Comparison of ENCODE assay signal across 7 mouse cellular contexts in genomic region chr3:79936213-79936612, GRCm38 (mm10). TPM values are rescaled to one million over a fixed set of nuclear protein-coding genes. Genes with fewer than 3 reads are reported as not detected.
DNase-seq lines count a peak whose midpoint lies in the region; ATAC-seq and TF ChIP-seq lines count a peak whose summit lies in the region.

No protein-coding gene starts in this region.

- no peak for TF ChIP-seq CTCF in MEL (IDR thresholded peaks at IDR 0.05 in 2 of 3, conservative IDR thresholded peaks at IDR 0.05 in 1 of 3; ENCODE audit: control insufficient read depth in 1 of 3, insufficient read depth in 1 of 3, low read depth in 2 of 3, low read length in 3 of 3, poor library complexity in 1 of 3, severe bottlenecking in 1 of 3)
- TF ChIP-seq CTCF in left cerebral cortex, adult 2 months (IDR thresholded peaks at IDR 0.05) = no peak

- TF ChIP-seq RAD21 in MEL (IDR thresholded peaks at IDR 0.05; ENCODE audit: low read depth, low read length) = no peak

- no peak overlapping the region for H3K4me3 ChIP-seq in MEL (ENCODE audit: control insufficient read depth in 1 of 2, insufficient read depth in 1 of 2, low read depth in 2 of 2, low read length in 2 of 2)
- no peak overlapping the region for H3K4me3 ChIP-seq in heart, embryonic 13.5 days
- no peak overlapping the region for H3K4me3 ChIP-seq in left cerebral cortex, adult 2 months

- no peak overlapping the region for H3K27ac ChIP-seq in MEL (ENCODE audit: control insufficient read depth, low read depth, low read length)
- peak overlapping the region; percentile 29; the same call in 1 of the 2 replicates for H3K27ac ChIP-seq in heart, embryonic 13.5 days (replicated peaks)
- no peak overlapping the region for H3K27ac ChIP-seq in left cerebral cortex, adult 2 months

- intact Hi-C loops in left cerebral cortex, adult 2 months (cut with DNase I) = no loop called here

- ATAC-seq in heart, embryonic 13.5 days (ENCODE audit: extremely low read depth, insufficient number of reproducible peaks, low FRiP score, low TSS enrichment) = no peak

- no peak for TF ChIP-seq EP300 in MEL (IDR thresholded peaks at IDR 0.05; ENCODE audit: low read depth in 1 of 2, low read length in 2 of 2)

- no peaks in the 10 kb centered on the region for H3K36me3 ChIP-seq in MEL (ENCODE audit: control insufficient read depth in 1 of 2, insufficient read depth in 2 of 2, low read length in 2 of 2)
- H3K36me3 ChIP-seq in heart, embryonic 13.5 days = peaks cover 50% of the 10 kb centered on the region

- H3K4me2 ChIP-seq in heart, embryonic 13.5 days = no peak overlapping the region

- no peaks in the 10 kb centered on the region for H3K27me3 ChIP-seq in MEL (ENCODE audit: control insufficient read depth in 1 of 2, insufficient read depth in 2 of 2, low read length in 2 of 2)
- no peaks in the 10 kb centered on the region for H3K27me3 ChIP-seq in heart, embryonic 13.5 days (replicated peaks)

- WGBS in heart, embryonic 13.5 days = 48% methylated on average over 6 of the region's 6 CpGs

- no peaks in the 10 kb centered on the region for H3K4me1 ChIP-seq in MEL (ENCODE audit: control insufficient read depth in 1 of 2, insufficient read depth in 2 of 2, low read length in 2 of 2)
- peaks cover 30% of the 10 kb centered on the region for H3K4me1 ChIP-seq in heart, embryonic 13.5 days

- TF ChIP-seq POLR2A in MEL (IDR thresholded peaks at IDR 0.05; ENCODE audit: control insufficient read depth in 1 of 2, insufficient read depth in 1 of 2, low read depth in 1 of 2, low read length in 2 of 2, poor library complexity in 1 of 2) = no peak

- no peaks in the 10 kb centered on the region for H3K9me3 ChIP-seq in MEL (replicated peaks; ENCODE audit: insufficient read depth, low read length)
- H3K9me3 ChIP-seq in heart, embryonic 13.5 days = no peaks in the 10 kb centered on the region

- no peak overlapping the region for H3K9ac ChIP-seq in MEL (ENCODE audit: control insufficient read depth, low read depth, low read length, poor library complexity, severe bottlenecking)
- no peak overlapping the region for H3K9ac ChIP-seq in heart, embryonic 13.5 days

- peak; percentile 17 for DNase-seq in MEL (ENCODE audit: low read depth, low spot score)
- DNase-seq in embryo, embryonic 10 days (ENCODE audit: low spot score) = peak; percentile 64
- peak; percentile 47 for DNase-seq in lung, postnatal 10 days
- no peak for DNase-seq in left cerebral cortex, adult 2 months (ENCODE audit: extremely low spot score in 1 of 2, low spot score in 2 of 2)
- DNase-seq in c-Kit-positive CD71-positive TER-119-positive erythroid progenitor cells, embryonic 14.5 days (ENCODE audit: low spot score) = no peak
- no peak for DNase-seq in cerebellum, postnatal 25 days

- H3K79me2 ChIP-seq in MEL (ENCODE audit: control insufficient read depth, insufficient read depth, low read length, poor library complexity) = no peaks in the 10 kb centered on the region

TF ChIP-seq in MEL, 35 proteins besides CTCF, POLR2A, EP300 and RAD21:
- TF ChIP-seq GATA1 (IDR thresholded peaks at IDR 0.05; ENCODE audit: low read depth, low read length) (no peak), USF2 (IDR thresholded peaks at IDR 0.05; ENCODE audit: borderline replicate concordance in 1 of 2, insufficient read depth in 1 of 2, low read depth in 1 of 2, low read length in 2 of 2) (no peak), CHD1 (IDR thresholded peaks at IDR 0.05; ENCODE audit: low read depth, low read length) (no peak), SMC3 (IDR thresholded peaks at IDR 0.05; ENCODE audit: low read depth, low read length) (no peak), ZKSCAN1 (IDR thresholded peaks at IDR 0.05; ENCODE audit: low read depth, low read length) (no peak), POLR2AphosphoS2 (IDR thresholded peaks at IDR 0.05; ENCODE audit: low read length) (no peak), RCOR1 (IDR thresholded peaks at IDR 0.05; ENCODE audit: low read depth, low read length) (no peak), ZNF384 (IDR thresholded peaks at IDR 0.05; ENCODE audit: low read depth, low read length) (no peak), MYB (IDR thresholded peaks at IDR 0.05; ENCODE audit: low read depth, low read length) (no peak), NELFE (IDR thresholded peaks at IDR 0.05; ENCODE audit: low read depth, low read length) (no peak), JUND (IDR thresholded peaks at IDR 0.05; ENCODE audit: low read depth, low read length) (no peak), MAFK (IDR thresholded peaks at IDR 0.05; ENCODE audit: borderline replicate concordance, low read depth, low read length) (no peak), ELF1 (IDR thresholded peaks at IDR 0.05; ENCODE audit: low read depth, low read length) (no peak), MAZ (IDR thresholded peaks at IDR 0.05; ENCODE audit: low read depth, low read length) (no peak)
TF ChIP-seq in MEL: peak in this region for 0.

RNA-seq across cellular contexts. Expression of gene Fam198b, which starts 51.9 kb away (rescaled TPM):
- 1.5 and 4.9 TPM in 2 replicates for total RNA-seq in MEL (2012; rRNA removed)
- 1 to 10 TPM in 1 of 2 experiments, not detected in 1; 3.1 TPM for polyA plus RNA-seq in MEL (2012; ENCODE audit: insufficient read depth in 1 of 2, insufficient read length in 2 of 2, low read depth in 1 of 2, low replicate concordance in 2 of 2, missing spikeins in 1 of 2)
- polyA plus RNA-seq in heart, embryonic 13.5 days (2015; fragmentation: Nextera tagmentation; extraction: Ambion mirVana) = 43.8 and 54.8 TPM in 2 replicates
- 1 to 10 TPM; 7.3 to 8.5 TPM for total RNA-seq in left cerebral cortex, adult 2 months (2021)

Comparison
In these comparisons a context has a peak if more than half of its experiments do, and no peak if none do; other contexts are left out.
1. DNase-seq: peak in MEL (single experiment), embryo, embryonic 10 days (single experiment) and lung, postnatal 10 days (single experiment); none in left cerebral cortex, adult 2 months (0 of 2), c-Kit-positive CD71-positive TER-119-positive erythroid progenitor cells, embryonic 14.5 days (single experiment) and cerebellum, postnatal 25 days (0 of 2).